In genomic region chr3:68692600-68693225, GRCm38 (mm10) we compare ENCODE assay signal across 17 mouse cellular contexts. TPM values are rescaled to one million over a fixed set of nuclear protein-coding genes. Genes with fewer than 3 reads are reported as not detected.
DNase-seq lines count a peak whose midpoint lies in the region; ATAC-seq and TF ChIP-seq lines count a peak whose summit lies in the region.
"Had no signal": no experiment of that assay in that cellular context is flagged by ENCODE, and none has a peak within 500 bp of the region (broad histone marks: within the 10 kb centered on the region; RNA-seq: fewer than 3 reads in every experiment).

No protein-coding gene starts in this region.

- H3K4me1 ChIP-seq in heart, adult 2 months (ENCODE audit: control insufficient read depth, insufficient read depth, low read length) = peaks cover 2% of the 10 kb centered on the region
- H3K4me1 ChIP-seq in thymus, adult 2 months (replicated peaks; ENCODE audit: control insufficient read depth, insufficient read depth, low read length) = peaks cover 30% of the 10 kb centered on the region
- H3K4me1 ChIP-seq in liver, embryonic 16.5 days (ENCODE audit: control insufficient read depth, low read depth, low read length) = no peaks in the 10 kb centered on the region

- H3K27ac ChIP-seq in heart, adult 2 months = peak overlapping the region; percentile 71
- H3K27ac ChIP-seq in thymus, adult 2 months (ENCODE audit: control insufficient read depth, insufficient read depth, low read length) = no peak overlapping the region
- H3K27ac ChIP-seq in liver, embryonic 16.5 days (ENCODE audit: low read length) = peak overlapping the region; percentile 33; the same call in 1 of the 2 replicates
- H3K27ac ChIP-seq: embryonic facial prominence, embryonic 15.5 days; midbrain, embryonic 10.5 days had no signal

- H3K9ac ChIP-seq in heart, adult 2 months (ENCODE audit: low read depth, low read length) = no peak overlapping the region
- no peak overlapping the region for H3K9ac ChIP-seq in liver, embryonic 16.5 days (ENCODE audit: low read depth, low read length)
- H3K9ac ChIP-seq: embryonic facial prominence, embryonic 15.5 days; forebrain, postnatal 0 days had no signal

- no peaks in the 10 kb centered on the region for H3K36me3 ChIP-seq in heart, adult 2 months (ENCODE audit: control insufficient read depth, insufficient read depth, low read length)
- H3K36me3 ChIP-seq in thymus, adult 2 months (ENCODE audit: control insufficient read depth, insufficient read depth, low read length) = no peaks in the 10 kb centered on the region
- H3K36me3 ChIP-seq in liver, embryonic 16.5 days (ENCODE audit: control insufficient read depth, insufficient read depth) = no peaks in the 10 kb centered on the region
- H3K36me3 ChIP-seq: embryonic facial prominence, embryonic 15.5 days; midbrain, embryonic 10.5 days had no signal

- 51% methylated on average over 11 of the region's 11 CpGs for WGBS in heart, adult 2 months
- WGBS in thymus, adult 2 months = 20% methylated on average over 11 of the region's 11 CpGs
- WGBS in liver, embryonic 16.5 days (ENCODE audit: insufficient replicate concordance) = 17% methylated on average over 11 of the region's 11 CpGs

- H3K4me2 ChIP-seq in liver, embryonic 16.5 days (ENCODE audit: low read depth, low read length) = peak overlapping the region; percentile 4; the same call in 1 of the 2 replicates

- intact Hi-C loops in heart, adult 2 months (cut with DNase I) = no loop called here

- no peak overlapping the region for H3K4me3 ChIP-seq in heart, adult 2 months
- 0 out of 2 replicates have a peak overlapping the region, but pooled peaks have one; percentile 5 for H3K4me3 ChIP-seq in thymus, adult 2 months (ENCODE audit: control insufficient read depth, insufficient read depth, low read length)
- no peak overlapping the region for H3K4me3 ChIP-seq in liver, embryonic 16.5 days (ENCODE audit: low read depth, low read length)
- H3K4me3 ChIP-seq: embryonic facial prominence, embryonic 15.5 days; midbrain, embryonic 10.5 days had no signal

- H3K9me3 ChIP-seq in liver, embryonic 16.5 days (replicated peaks; ENCODE audit: control insufficient read depth, low read length) = no peaks in the 10 kb centered on the region
- H3K9me3 ChIP-seq: embryonic facial prominence, embryonic 15.5 days; midbrain, embryonic 10.5 days had no signal

- peak; percentile 35 to 48 for DNase-seq in heart, adult 2 months
- DNase-seq in heart, postnatal 4 days = no peak
- DNase-seq in thymus, adult 2 months = no peak
- no peak for DNase-seq in thymus, postnatal 36 days
- peak; percentile 50 for DNase-seq in telencephalon, adult 2 months (ENCODE audit: low read depth, low spot score)
- no peak for DNase-seq in cerebellum, postnatal 10 days
- DNase-seq in cerebellum, postnatal 14 days = no peak
- DNase-seq: adrenal gland, postnatal 14 days; cerebellum, adult 8-10 months; forebrain, postnatal 0 days; kidney, postnatal 25 days; left cerebral cortex, postnatal 4 days had no signal

- TF ChIP-seq CTCF in heart, adult 2 months (IDR thresholded peaks at IDR 0.05) = no peak
- TF ChIP-seq CTCF in thymus, adult 2 months (IDR thresholded peaks at IDR 0.05; ENCODE audit: borderline replicate concordance, control insufficient read depth, extremely low read depth, insufficient read depth, low read length, poor library complexity) = no peak

- no peak for ATAC-seq in liver, embryonic 16.5 days (ENCODE audit: low read depth)

- H3K79me2 ChIP-seq in heart, adult 2 months (replicated peaks; ENCODE audit: control insufficient read depth, insufficient read depth, low read length) = no peaks in the 10 kb centered on the region

- H3K27me3 ChIP-seq in heart, adult 2 months (ENCODE audit: control insufficient read depth, insufficient read depth, low read length) = no peaks in the 10 kb centered on the region
- no peaks in the 10 kb centered on the region; the same call in 1 of the 2 replicates for H3K27me3 ChIP-seq in thymus, adult 2 months (ENCODE audit: control insufficient read depth, insufficient read depth, low read length)
- no peaks in the 10 kb centered on the region for H3K27me3 ChIP-seq in liver, embryonic 16.5 days (ENCODE audit: control insufficient read depth, insufficient read depth, low read depth, low read length)
- H3K27me3 ChIP-seq: Patski had no signal

- no peak for TF ChIP-seq POLR2A in heart, adult 2 months (IDR thresholded peaks at IDR 0.05; ENCODE audit: insufficient read depth, low read depth, low read length)
- no peak for TF ChIP-seq POLR2A in thymus, adult 2 months (IDR thresholded peaks at IDR 0.05; ENCODE audit: control insufficient read depth, extremely low read depth, insufficient read depth, low read length, poor library complexity)

- no peak for TF ChIP-seq EP300 in heart, adult 2 months (IDR thresholded peaks at IDR 0.05; ENCODE audit: insufficient read depth, low read depth, low read length)

RNA-seq across cellular contexts. Expression of gene Il12a, which starts 2.3 kb away (rescaled TPM):
- total RNA-seq in heart, adult 2 months (2021) = under 1 TPM in 1 of 2 experiments, not detected in 1; 0.23 TPM
- 0.84 and 1.2 TPM in 2 replicates for polyA plus RNA-seq in heart, adult 2 months (2012; rRNA removed)
- total RNA-seq in heart, postnatal 4 days (2021) = under 1 TPM in 1 of 2 experiments, not detected in 1; 0.20 TPM
- polyA plus RNA-seq in thymus, adult 2 months (2012; rRNA removed) = 2.8 and 3.2 TPM in 2 replicates
- 1.8 and 2.1 TPM in 2 replicates for polyA plus RNA-seq in liver, embryonic 16.5 days (2015; fragmentation: Nextera tagmentation; extraction: Ambion mirVana)
- total RNA-seq: forebrain, postnatal 0 days; left cerebral cortex, postnatal 4 days had no signal
- polyA plus RNA-seq: forebrain, postnatal 0 days; heart, embryonic 16.5 days; midbrain, embryonic 10.5 days; Patski had no signal

Comparison
In these comparisons a context has a peak if more than half of its experiments do, and no peak if none do; other contexts are left out.
1. DNase-seq: peak in heart, adult 2 months (2 of 2) and telencephalon, adult 2 months (single experiment); none in heart, postnatal 4 days (single experiment), thymus, adult 2 months (single experiment), thymus, postnatal 36 days (0 of 2), cerebellum, postnatal 10 days (0 of 2) and cerebellum, postnatal 14 days (0 of 2).